Comparison of ENCODE assay signal across 7 mouse cellular contexts in the genomic region with DNA sequence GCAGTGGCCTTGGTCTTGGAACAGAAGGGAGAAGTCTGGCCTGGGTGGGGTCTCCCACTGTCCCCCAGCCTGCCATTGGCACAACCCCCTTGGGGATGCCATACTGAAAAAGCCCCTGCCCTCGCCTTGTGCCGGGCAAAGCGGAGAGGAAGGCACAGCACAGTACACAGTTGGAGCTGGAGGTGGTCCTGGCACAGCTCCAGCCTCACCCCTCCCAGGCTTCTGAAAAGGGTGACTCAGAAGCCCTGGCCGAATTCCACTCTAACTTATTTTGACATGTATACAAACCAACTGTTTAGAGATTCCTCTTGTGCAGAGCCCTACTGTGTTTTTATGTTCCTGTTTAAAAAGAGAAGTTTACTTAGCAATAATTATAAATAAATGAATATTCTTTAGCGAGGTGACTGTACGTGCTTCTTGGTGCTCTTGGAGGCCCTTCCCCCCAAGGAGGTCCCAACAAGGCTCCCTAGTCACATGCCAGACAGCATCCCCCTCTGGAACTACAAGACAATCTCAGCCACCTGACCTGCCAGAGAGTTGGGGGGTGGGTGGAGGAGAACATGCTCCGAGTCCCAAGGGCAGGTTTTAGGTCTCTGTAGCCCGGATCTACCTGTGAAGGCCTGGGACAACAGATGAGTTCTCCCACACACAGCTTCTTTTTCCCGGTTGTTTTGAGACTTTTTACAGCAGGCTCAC. TPM values are rescaled to one million over a fixed set of nuclear protein-coding genes. Genes with fewer than 3 reads are reported as not detected.
A peak's percentile ranks its signal among the peaks of the same experiment; 100 is the strongest.
DNase-seq lines count a peak whose midpoint lies in the region; ATAC-seq and TF ChIP-seq lines count a peak whose summit lies in the region.

No protein-coding gene starts in this region.

- no peaks in the 10 kb centered on the region for H3K9me3 ChIP-seq in heart, embryonic 11.5 days (replicated peaks; ENCODE audit: control insufficient read depth, low read length)

- peak; percentile 66 for DNase-seq in ovary, postnatal 36 days (ENCODE audit: low spot score)
- no peak for DNase-seq in ovary, postnatal 10 days (ENCODE audit: low spot score)
- peak; percentile 84 for DNase-seq in layer of hippocampus, adult 9-11 months
- no peak for DNase-seq in embryo, embryonic 10 days (ENCODE audit: low spot score)

- H3K4me2 ChIP-seq in heart, embryonic 11.5 days = no peak overlapping the region

- H3K27ac ChIP-seq in bone marrow macrophage, adult 2 months (ENCODE audit: insufficient read depth, low read depth, low read length) = 0 out of 2 replicates have a peak overlapping the region, but pooled peaks have one; percentile 7
- H3K27ac ChIP-seq in heart, embryonic 11.5 days (ENCODE audit: low read depth, low read length) = peak overlapping the region; percentile 30
- peak overlapping the region; percentile 74 for H3K27ac ChIP-seq in olfactory bulb, adult 2 months (ENCODE audit: insufficient read depth, low read depth, low read length)

- H3K9ac ChIP-seq in heart, embryonic 11.5 days (ENCODE audit: low read depth, low read length) = no peak overlapping the region

- H3K36me3 ChIP-seq in heart, embryonic 11.5 days (ENCODE audit: control insufficient read depth, insufficient read depth, low read length) = peaks cover 56% of the 10 kb centered on the region

- ATAC-seq in heart, embryonic 11.5 days (replicated peaks; ENCODE audit: insufficient number of reproducible peaks, low FRiP score, low TSS enrichment) = no peak

- H3K4me1 ChIP-seq in bone marrow macrophage, adult 2 months (ENCODE audit: control insufficient read depth, insufficient read depth, low read length) = 0 out of 2 replicates have a peak, but pooled peaks cover 9% of the 10 kb centered on the region
- peaks cover 3% of the 10 kb centered on the region; the same call in 1 of the 2 replicates for H3K4me1 ChIP-seq in heart, embryonic 11.5 days (ENCODE audit: control insufficient read depth, insufficient read depth, low read length)
- peaks cover 41% of the 10 kb centered on the region for H3K4me1 ChIP-seq in olfactory bulb, adult 2 months (ENCODE audit: control insufficient read depth, insufficient read depth, low read length)

- TF ChIP-seq CTCF in bone marrow macrophage, adult 2 months (IDR thresholded peaks at IDR 0.05; ENCODE audit: low read depth, low read length) = no peak
- TF ChIP-seq CTCF in olfactory bulb, adult 2 months (IDR thresholded peaks at IDR 0.05; ENCODE audit: insufficient read depth, low read depth, low read length) = no peak

- no peak overlapping the region for H3K4me3 ChIP-seq in bone marrow macrophage, adult 2 months (ENCODE audit: insufficient read depth, low read length)
- H3K4me3 ChIP-seq in heart, embryonic 11.5 days (ENCODE audit: low read depth, low read length) = no peak overlapping the region
- no peak overlapping the region for H3K4me3 ChIP-seq in olfactory bulb, adult 2 months (ENCODE audit: insufficient read depth, low read depth, low read length)

- WGBS in heart, embryonic 11.5 days (ENCODE audit: insufficient replicate concordance) = 74% methylated on average over 9 of the region's 9 CpGs
- 22% methylated on average over 9 of the region's 9 CpGs for WGBS in olfactory bulb, adult 2 months

- TF ChIP-seq POLR2A in bone marrow macrophage, adult 2 months (IDR thresholded peaks at IDR 0.05; ENCODE audit: borderline replicate concordance, low read depth, low read length) = no peak
- no peak for TF ChIP-seq POLR2A in olfactory bulb, adult 2 months (IDR thresholded peaks at IDR 0.05; ENCODE audit: insufficient read depth, low read depth, low read length)

- no peaks in the 10 kb centered on the region for H3K27me3 ChIP-seq in heart, embryonic 11.5 days (ENCODE audit: control insufficient read depth, insufficient read depth, low read length)

RNA-seq across cellular contexts. Expression of gene Idh2, which starts 22.7 kb away (rescaled TPM):
- 48.6 and 55.9 TPM in 2 replicates for polyA plus RNA-seq in bone marrow macrophage, adult 2 months (2012; ENCODE audit: insufficient read depth, insufficient read length, missing spikeins)
- polyA plus RNA-seq in heart, embryonic 11.5 days (2014; fragmentation: Nextera tagmentation; extraction: Ambion mirVana) = 1,200 and 1,395 TPM in 2 replicates
- not detected in 2 replicates for polyA plus RNA-seq in olfactory bulb, adult 2 months (2012; ENCODE audit: insufficient read depth, insufficient read length, low replicate concordance, missing spikeins)

Comparison
In these comparisons a context has a peak if more than half of its experiments do, and no peak if none do; other contexts are left out.
1. DNase-seq: peak in ovary, postnatal 36 days (single experiment) and layer of hippocampus, adult 9-11 months (single experiment); none in ovary, postnatal 10 days (single experiment) and embryo, embryonic 10 days (single experiment).
2. H3K27ac ChIP-seq: peak in every context shown above with its lines; median percentile 74 in olfactory bulb, adult 2 months; 30 in heart, embryonic 11.5 days; 7 in bone marrow macrophage, adult 2 months.
3. RNA of gene Idh2, which starts 22.7 kb away (polyA plus RNA-seq): 1,200 to 1,395 TPM in heart, embryonic 11.5 days; not detected in olfactory bulb, adult 2 months and 48.6 to 55.9 TPM in bone marrow macrophage, adult 2 months; every median in the first group is over 10 times any median in the second.